ENCODE assay signal across 7 mouse cellular contexts in the genomic region with DNA sequence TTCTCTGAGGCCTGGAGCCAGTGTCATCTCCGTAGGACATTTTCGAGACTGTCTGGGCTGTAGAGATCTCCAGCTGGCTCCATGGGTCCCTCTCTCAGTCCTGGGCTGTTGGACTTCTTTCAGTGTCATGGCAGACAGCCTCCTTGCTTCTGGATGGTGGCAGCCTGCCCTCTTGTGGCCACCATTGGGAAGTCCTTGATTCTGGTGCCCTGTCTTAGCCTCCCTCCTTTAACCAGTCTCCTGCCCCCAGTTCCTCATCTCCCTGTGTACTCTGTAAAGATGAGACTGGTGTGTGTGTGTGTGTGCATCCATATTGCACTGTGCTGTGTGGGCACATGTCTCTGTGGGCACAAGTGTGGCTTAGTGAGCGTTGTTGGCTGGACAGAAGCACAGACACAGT. TPM values are rescaled to one million over a fixed set of nuclear protein-coding genes. Genes with fewer than 3 reads are reported as not detected.
DNase-seq lines count a peak whose midpoint lies in the region; TF ChIP-seq lines count a peak whose summit lies in the region.

No protein-coding gene starts in this region.

- no peaks in the 10 kb centered on the region for H3K27me3 ChIP-seq in cerebellum, adult 2 months (ENCODE audit: control insufficient read depth, insufficient read depth, low read length)
- no peaks in the 10 kb centered on the region for H3K27me3 ChIP-seq in splenic B cell, adult 2 months (ENCODE audit: control insufficient read depth, insufficient read depth, low read length, poor library complexity, severe bottlenecking)

- no peaks in the 10 kb centered on the region for H3K36me3 ChIP-seq in splenic B cell, adult 2 months (ENCODE audit: control insufficient read depth, insufficient read depth, low read length, poor library complexity, severe bottlenecking)

- TF ChIP-seq CTCF in cerebellum, adult 2 months (IDR thresholded peaks at IDR 0.05; ENCODE audit: borderline replicate concordance, insufficient read depth, low read depth, low read length) = peak; percentile 91
- peak; percentile 84 for TF ChIP-seq CTCF in layer of hippocampus, adult 2 months (conservative IDR thresholded peaks at IDR 0.05)

- peaks cover 5% of the 10 kb centered on the region; the same call in 1 of the 2 replicates for H3K4me1 ChIP-seq in cerebellum, adult 2 months (ENCODE audit: control insufficient read depth, insufficient read depth, low read length)

- no peak overlapping the region for H3K4me3 ChIP-seq in cerebellum, adult 2 months (replicated peaks; ENCODE audit: insufficient read depth, low read depth, low read length)
- H3K4me3 ChIP-seq in layer of hippocampus, adult 2 months = no peak overlapping the region

- peak; percentile 25 for DNase-seq in CD4-positive helper T cell, adult 2 months (ENCODE audit: low read depth, low spot score)
- peak; percentile 61 for DNase-seq in ES-CJ7 (ENCODE audit: low read depth, low spot score)
- DNase-seq in cerebellum, adult 2 months = peak; percentile 71 to 75
- peak; percentile 30 to 49 for DNase-seq in frontal cortex, postnatal 14 days (ENCODE audit: low spot score in 2 of 2)
- peak; percentile 54 to 73 for DNase-seq in layer of hippocampus, adult 2 months (ENCODE audit: low spot score in 2 of 2)
- DNase-seq in mesoderm, embryonic 11.5 days (ENCODE audit: low read depth, low spot score) = peak; percentile 62
- DNase-seq in splenic B cell, adult 2 months (ENCODE audit: low read depth, low spot score) = peak; percentile 27

- WGBS in cerebellum, adult 2 months = 31% methylated on average over 3 of the region's 3 CpGs

- no peak for TF ChIP-seq POLR2A in cerebellum, adult 2 months (IDR thresholded peaks at IDR 0.05; ENCODE audit: borderline replicate concordance, insufficient read depth, low read length)

- H3K27ac ChIP-seq in cerebellum, adult 2 months (ENCODE audit: insufficient read depth, low read length) = no peak overlapping the region
- H3K27ac ChIP-seq in layer of hippocampus, adult 2 months = peak overlapping the region; percentile 69

RNA-seq across cellular contexts. Expression of a gene that starts 46.6 kb away (rescaled TPM):
- 207 and 227 TPM in 2 replicates for polyA plus RNA-seq in cerebellum, adult 2 months (2012; rRNA removed)
- 100 to 1,000 TPM; 234 to 238 TPM for total RNA-seq in layer of hippocampus, adult 2 months (2021)

RNA-seq across cellular contexts. Expression of a gene that starts 48.3 kb away (rescaled TPM):
- 7.7 and 10.1 TPM in 2 replicates for polyA plus RNA-seq in cerebellum, adult 2 months (2012; rRNA removed)
- total RNA-seq in layer of hippocampus, adult 2 months (2021) = 10 to 100 TPM; 16.4 to 16.8 TPM

RNA-seq across cellular contexts. Expression of a gene that starts 49.9 kb away (rescaled TPM):
- 4.9 and 5.0 TPM in 2 replicates for polyA plus RNA-seq in cerebellum, adult 2 months (2012; rRNA removed)
- total RNA-seq in layer of hippocampus, adult 2 months (2021) = 10 to 100 TPM; 26.0 to 27.4 TPM
